Mouse (Mus musculus): Measurements from ENCODE around the gene Gm42906. TPM values are rescaled to one million over a fixed set of nuclear protein-coding genes. Genes with fewer than 3 reads are reported as not detected.
A peak's percentile ranks its signal among the peaks of the same experiment; 100 is the strongest.

The Gm42906 gene
- polyA plus RNA-seq, 1 experiment: not detected

DNA sequence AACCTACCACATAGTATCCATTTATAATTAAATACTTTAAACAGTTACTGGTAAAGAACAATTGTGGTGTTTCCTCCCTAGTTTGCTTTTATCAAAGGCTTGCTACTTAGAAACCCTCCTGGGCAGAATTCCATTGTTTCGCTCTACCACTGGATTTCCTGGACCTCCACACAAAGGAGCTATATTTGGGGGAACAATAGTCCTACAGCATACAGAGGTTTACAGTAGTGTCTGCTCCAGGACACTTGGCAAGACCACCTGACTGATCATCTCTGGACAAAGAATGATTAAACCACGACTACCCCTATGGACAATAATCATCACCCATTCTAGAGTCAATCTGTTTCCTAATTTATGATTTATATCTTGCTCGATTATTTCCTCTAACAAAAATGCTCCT lies 228.7 kb downstream of the Gm42906 start:
- no peak for DNase-seq (ENCODE audit: low read depth)
- TF ChIP-seq CTCF (IDR thresholded peaks at IDR 0.05; ENCODE audit: borderline replicate concordance, extremely low read depth, insufficient read depth, insufficient read length): no peak
- no peak for TF ChIP-seq POLR2A (IDR thresholded peaks at IDR 0.05; ENCODE audit: borderline replicate concordance, extremely low read depth, insufficient read depth, insufficient read length, poor library complexity, severe bottlenecking)

- TF ChIP-seq POLR2A (IDR thresholded peaks at IDR 0.05; ENCODE audit: borderline replicate concordance, extremely low read depth, insufficient read depth, insufficient read length, poor library complexity, severe bottlenecking): no peak
- no peak for TF ChIP-seq CTCF (IDR thresholded peaks at IDR 0.05; ENCODE audit: borderline replicate concordance, extremely low read depth, insufficient read depth, insufficient read length)
- peak; percentile 35 for DNase-seq (ENCODE audit: low read depth)
Measured at GRCm38 (mm10) chr5:151196603-151197272, 231.2 kb downstream of the Gm42906 start.

DNA sequence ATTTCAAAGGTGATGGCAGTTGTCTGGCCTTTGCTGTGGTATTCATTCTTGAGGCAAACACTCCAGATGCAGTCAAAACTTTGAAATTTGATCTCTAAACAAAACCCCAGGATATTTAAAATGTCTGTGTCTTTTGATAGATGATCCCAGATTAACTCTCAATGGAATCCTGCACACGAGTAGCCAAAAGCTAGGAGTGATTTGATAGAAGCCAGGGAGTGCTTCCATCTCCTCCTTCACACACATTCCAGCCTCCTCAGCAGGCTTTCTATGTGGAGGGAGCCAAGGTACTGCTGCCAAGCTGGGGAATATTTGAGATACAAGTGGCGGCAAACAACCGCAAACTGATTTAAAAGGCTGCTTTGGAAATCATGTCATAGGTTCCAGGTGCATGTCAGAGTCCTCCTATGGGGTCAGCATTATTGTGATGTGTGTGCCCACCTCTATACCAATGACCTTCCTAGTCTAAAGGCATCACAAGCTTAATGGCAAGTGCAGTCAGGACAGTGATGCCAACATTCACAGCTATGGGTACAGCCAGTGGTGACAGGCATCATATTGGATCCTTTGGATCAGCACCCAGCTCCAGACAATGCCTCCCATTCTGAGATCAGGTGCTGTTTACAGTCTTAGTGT lies 234.0 kb downstream of the Gm42906 start:
- TF ChIP-seq POLR2A (IDR thresholded peaks at IDR 0.05; ENCODE audit: borderline replicate concordance, extremely low read depth, insufficient read depth, insufficient read length, poor library complexity, severe bottlenecking) (no peak), CTCF (IDR thresholded peaks at IDR 0.05; ENCODE audit: borderline replicate concordance, extremely low read depth, insufficient read depth, insufficient read length) (no peak)
- DNase-seq (ENCODE audit: low read depth): no peak

- TF ChIP-seq CTCF (IDR thresholded peaks at IDR 0.05; ENCODE audit: borderline replicate concordance, extremely low read depth, insufficient read depth, insufficient read length) (no peak), POLR2A (IDR thresholded peaks at IDR 0.05; ENCODE audit: borderline replicate concordance, extremely low read depth, insufficient read depth, insufficient read length, poor library complexity, severe bottlenecking) (no peak)
- no peak for DNase-seq (ENCODE audit: low read depth)
Measured at GRCm38 (mm10) chr5:151192266-151192665, 235.7 kb downstream of the Gm42906 start.

- DNase-seq (ENCODE audit: low read depth): no peak
- TF ChIP-seq POLR2A (IDR thresholded peaks at IDR 0.05; ENCODE audit: borderline replicate concordance, extremely low read depth, insufficient read depth, insufficient read length, poor library complexity, severe bottlenecking): no peak
- TF ChIP-seq CTCF (IDR thresholded peaks at IDR 0.05; ENCODE audit: borderline replicate concordance, extremely low read depth, insufficient read depth, insufficient read length): no peak
Measured at GRCm38 (mm10) chr5:151190764-151191163, 237.2 kb downstream of the Gm42906 start.

- no peak for TF ChIP-seq CTCF (IDR thresholded peaks at IDR 0.05; ENCODE audit: borderline replicate concordance, extremely low read depth, insufficient read depth, insufficient read length)
- peak; percentile 83 for DNase-seq (ENCODE audit: low read depth)
Measured at GRCm38 (mm10) chr5:151189789-151190378, 238.1 kb downstream of the Gm42906 start.

DNA sequence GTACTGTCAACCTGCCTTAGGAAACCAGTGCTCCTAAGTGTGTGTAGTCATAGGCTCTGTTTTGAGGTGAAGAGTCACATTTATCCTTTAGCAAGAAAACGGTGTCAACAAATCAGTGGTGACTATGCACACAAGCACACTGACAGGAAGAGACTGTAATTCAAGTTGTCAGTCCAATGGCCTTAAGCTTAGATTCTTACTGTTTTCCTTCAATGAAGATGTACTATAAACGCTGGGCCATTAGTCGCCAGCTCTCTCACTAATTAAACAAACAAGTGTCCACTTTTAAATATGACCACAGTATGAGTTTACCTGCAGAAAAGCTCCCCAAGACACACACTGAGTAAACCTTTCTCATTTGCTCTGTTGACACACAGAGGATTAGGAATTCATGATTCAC lies 238.6 kb downstream of the Gm42906 start:
- TF ChIP-seq CTCF (IDR thresholded peaks at IDR 0.05; ENCODE audit: borderline replicate concordance, extremely low read depth, insufficient read depth, insufficient read length): no peak
- no peak for DNase-seq (ENCODE audit: low read depth)

DNA sequence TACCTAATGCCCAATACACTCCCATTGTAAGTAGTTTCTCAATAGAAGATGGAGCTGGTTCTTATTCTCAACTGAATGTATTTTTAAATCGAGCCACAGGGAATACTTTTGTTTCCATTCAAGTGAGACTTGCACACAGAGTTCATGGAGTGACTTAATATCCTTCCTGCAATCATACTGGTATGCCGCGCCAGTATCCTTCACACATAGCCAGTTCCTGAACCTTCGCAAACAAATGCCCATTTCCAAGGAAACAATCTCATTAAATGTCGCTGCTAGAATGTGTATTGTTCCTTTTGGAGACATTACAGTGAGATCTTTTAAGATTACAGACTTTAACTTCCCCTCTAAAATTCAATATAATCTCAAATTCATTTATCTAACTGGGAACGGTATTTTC lies 239.3 kb downstream of the Gm42906 start:
- TF ChIP-seq CTCF (IDR thresholded peaks at IDR 0.05; ENCODE audit: borderline replicate concordance, extremely low read depth, insufficient read depth, insufficient read length): no peak
- TF ChIP-seq POLR2A (IDR thresholded peaks at IDR 0.05; ENCODE audit: borderline replicate concordance, extremely low read depth, insufficient read depth, insufficient read length, poor library complexity, severe bottlenecking): no peak
- DNase-seq (ENCODE audit: low read depth): no peak

GRCm38 (mm10) chr5:151187336-151187735 lies 240.6 kb downstream of the Gm42906 start:
- DNase-seq (ENCODE audit: low read depth): no peak
- TF ChIP-seq POLR2A (IDR thresholded peaks at IDR 0.05; ENCODE audit: borderline replicate concordance, extremely low read depth, insufficient read depth, insufficient read length, poor library complexity, severe bottlenecking) (no peak), CTCF (IDR thresholded peaks at IDR 0.05; ENCODE audit: borderline replicate concordance, extremely low read depth, insufficient read depth, insufficient read length) (no peak)

GRCm38 (mm10) chr5:151185286-151185856 lies 242.6 kb downstream of the Gm42906 start:
- DNase-seq (ENCODE audit: low read depth): no peak

GRCm38 (mm10) chr5:151183656-151184240 lies 244.2 kb downstream of the Gm42906 start:
- no peak for TF ChIP-seq POLR2A (IDR thresholded peaks at IDR 0.05; ENCODE audit: borderline replicate concordance, extremely low read depth, insufficient read depth, insufficient read length, poor library complexity, severe bottlenecking)
- no peak for TF ChIP-seq CTCF (IDR thresholded peaks at IDR 0.05; ENCODE audit: borderline replicate concordance, extremely low read depth, insufficient read depth, insufficient read length)
- no peak for DNase-seq (ENCODE audit: low read depth)

More at GRCm38 (mm10) chr5:151185286-151185856, 242.6 kb downstream of the Gm42906 start:
- TF ChIP-seq POLR2A (IDR thresholded peaks at IDR 0.05; ENCODE audit: borderline replicate concordance, extremely low read depth, insufficient read depth, insufficient read length, poor library complexity, severe bottlenecking) (no peak), CTCF (IDR thresholded peaks at IDR 0.05; ENCODE audit: borderline replicate concordance, extremely low read depth, insufficient read depth, insufficient read length) (no peak)

Data from brain, embryonic 14.5 days (tissue).